Mouse (Mus musculus): ENCODE measurements around the gene Gli1.

DNA sequence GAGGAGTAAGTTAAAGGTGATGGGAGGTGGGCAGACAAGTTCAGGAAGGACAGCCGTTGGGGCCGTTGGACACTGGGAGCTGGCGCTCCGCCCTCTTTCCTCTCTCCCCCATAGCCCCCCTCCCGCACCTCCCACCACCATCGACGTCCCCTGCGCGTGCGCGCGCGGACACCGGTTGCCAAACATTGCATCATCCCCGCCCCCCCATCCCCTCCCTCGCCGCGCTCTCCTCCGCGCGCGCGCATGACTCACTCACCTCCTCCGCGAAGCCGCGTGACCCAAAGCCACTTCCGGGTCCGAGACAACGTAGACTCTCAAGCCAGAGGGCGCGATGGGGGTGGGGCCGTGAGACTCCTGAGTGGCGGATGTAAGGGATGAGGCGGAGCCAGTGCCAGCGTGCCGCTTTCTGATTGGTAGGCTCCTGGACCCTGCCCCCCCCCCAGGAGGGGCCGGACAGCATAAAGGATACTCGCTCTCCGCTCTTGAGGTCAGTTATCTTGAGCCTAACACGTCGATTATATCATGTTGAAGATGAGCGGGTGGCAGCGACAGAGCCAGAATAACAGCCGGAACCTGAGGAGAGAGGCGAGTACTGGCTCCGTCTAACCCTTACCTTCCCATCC lies 51.4 kb downstream of the Gli1 start:
- TF ChIP-seq CTCF (IDR thresholded peaks at IDR 0.05; ENCODE audit: low read depth) (peak; percentile 23), EP300 (IDR thresholded peaks at IDR 0.05; ENCODE audit: low read depth) (peak; percentile 71)

Data from liver, postnatal 0 days (tissue).